Mouse (Mus musculus) brain, embryonic 14.5 days (tissue): ENCODE data around the gene Snd1.

Experiments
- CTCF ChIP-seq: fragments of 200-500 bp; IDR thresholded peaks from 2 replicates; pipeline ENCODE4 v1.5.1; 2012; ENCODE audit warnings: inconsistent platforms, mild to moderate bottlenecking, moderate library complexity, borderline replicate concordance; ENCODE audit not compliant: insufficient read depth, insufficient read length; ENCODE audit errors: extremely low read depth
- POLR2A ChIP-seq: fragments of 200-500 bp; IDR thresholded peaks from 2 replicates; pipeline ENCODE4 v1.6.1; 2012; ENCODE audit warnings: mild to moderate bottlenecking, inconsistent platforms, borderline replicate concordance; ENCODE audit not compliant: poor library complexity, insufficient read depth, insufficient read length, severe bottlenecking; ENCODE audit errors: extremely low read depth

- TF ChIP-seq CTCF: no peak
- no peak for TF ChIP-seq POLR2A
Observed at GRCm38 (mm10) chr6:28817039-28817438, 342.1 kb downstream of the Snd1 start.
